ENCODE assay signal across 23 mouse cellular contexts in the genomic region with DNA sequence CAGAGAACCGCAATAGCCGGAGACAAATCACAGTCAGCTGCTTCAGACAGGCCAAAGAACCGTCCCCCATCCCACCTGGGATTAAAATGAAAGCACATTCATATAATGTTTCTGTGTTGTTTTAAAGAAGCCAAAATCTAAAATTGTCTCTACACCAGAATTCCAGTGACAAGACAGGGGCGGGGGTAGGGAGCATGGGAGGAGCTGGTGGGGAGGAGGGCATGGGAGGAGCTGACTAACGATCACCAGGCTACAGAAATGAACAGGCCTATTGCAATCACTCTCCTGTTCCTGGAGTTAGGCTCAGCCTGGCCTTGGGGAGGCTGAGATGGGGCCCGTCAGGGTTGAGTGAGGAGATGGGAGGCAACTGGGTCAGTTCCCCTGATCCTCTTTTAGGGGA.
DNase-seq lines count a peak whose midpoint lies in the region; ATAC-seq and TF ChIP-seq lines count a peak whose summit lies in the region.
"Had no signal": no experiment of that assay in that cellular context is flagged by ENCODE, and none has a peak within 500 bp of the region (broad histone marks: within the 10 kb centered on the region; RNA-seq: fewer than 3 reads in every experiment).

No protein-coding gene starts in this region.

- intact Hi-C loops in heart, adult 2 months (cut with DNase I): no loop called here

- 60% methylated on average over 6 of the region's 6 CpGs for WGBS in heart, embryonic 10.5 days
- 53% methylated on average over 6 of the region's 6 CpGs for WGBS in heart, adult 2 months
- WGBS in embryonic facial prominence, embryonic 13.5 days: 22% methylated on average over 6 of the region's 6 CpGs
- WGBS in limb, embryonic 13.5 days: 21% methylated on average over 6 of the region's 6 CpGs

- H3K79me2 ChIP-seq in heart, adult 2 months (replicated peaks; ENCODE audit: control insufficient read depth, insufficient read depth, low read length): no peaks in the 10 kb centered on the region

- TF ChIP-seq POLR2A in heart, adult 2 months (IDR thresholded peaks at IDR 0.05; ENCODE audit: insufficient read depth, low read depth, low read length): no peak

- no peak for DNase-seq in heart, embryonic 10.5 days (ENCODE audit: low spot score)
- no peak for DNase-seq in heart, adult 2 months
- peak; percentile 66 for DNase-seq in NIH3T3 (ENCODE audit: low read depth)
- DNase-seq in layer of hippocampus, postnatal 14 days (ENCODE audit: low spot score in 2 of 2): no peak
- no peak for DNase-seq in gastrocnemius, adult 18-20 months (ENCODE audit: low spot score)
- no peak for DNase-seq in lung, postnatal 36 days
- DNase-seq: adrenal gland, postnatal 25 days; cerebellum, adult 18-20 months; gastrocnemius, postnatal 36 days; heart, postnatal 10 days; kidney, adult 9 months; kidney, postnatal 25 days; layer of hippocampus, adult 9-11 months; lung, adult 18-20 months; right cerebral cortex, postnatal 4 days; thymus, postnatal 4 days had no signal

- ATAC-seq in embryonic facial prominence, embryonic 13.5 days (ENCODE audit: insufficient number of reproducible peaks, insufficient read depth, low FRiP score, low TSS enrichment, low read depth): no peak
- 0 out of 2 replicates have a peak, but pooled peaks have one; percentile 60 for ATAC-seq in limb, embryonic 13.5 days (ENCODE audit: low FRiP score, low read depth)
- ATAC-seq: intestine, embryonic 15.5 days had no signal

- no peak overlapping the region for H3K9ac ChIP-seq in heart, adult 2 months (ENCODE audit: low read depth, low read length)
- H3K9ac ChIP-seq in embryonic facial prominence, embryonic 13.5 days: peak overlapping the region; percentile 11; the same call in 1 of the 2 replicates
- H3K9ac ChIP-seq in limb, embryonic 13.5 days: no peak overlapping the region
- H3K9ac ChIP-seq: hindbrain, embryonic 15.5 days; intestine, embryonic 15.5 days had no signal

- peak overlapping the region; percentile 1; the same call in 1 of the 2 replicates for H3K4me2 ChIP-seq in embryonic facial prominence, embryonic 13.5 days
- H3K4me2 ChIP-seq in limb, embryonic 13.5 days (replicated peaks): no peak overlapping the region
- H3K4me2 ChIP-seq: heart, embryonic 11.5 days; hindbrain, embryonic 15.5 days; intestine, embryonic 15.5 days; liver, embryonic 11.5 days had no signal

- no peaks in the 10 kb centered on the region for H3K36me3 ChIP-seq in heart, embryonic 10.5 days
- no peaks in the 10 kb centered on the region for H3K36me3 ChIP-seq in heart, adult 2 months (ENCODE audit: control insufficient read depth, insufficient read depth, low read length)
- H3K36me3 ChIP-seq in embryonic facial prominence, embryonic 13.5 days: no peaks in the 10 kb centered on the region
- H3K36me3 ChIP-seq in limb, embryonic 13.5 days: no peaks in the 10 kb centered on the region
- H3K36me3 ChIP-seq: G1E; hindbrain, embryonic 15.5 days; intestine, embryonic 15.5 days had no signal

- no peak for TF ChIP-seq CTCF in heart, adult 2 months (IDR thresholded peaks at IDR 0.05)

- TF ChIP-seq EP300 in heart, adult 2 months (IDR thresholded peaks at IDR 0.05; ENCODE audit: insufficient read depth, low read depth, low read length): no peak

- H3K4me3 ChIP-seq in heart, embryonic 10.5 days: no peak overlapping the region
- H3K4me3 ChIP-seq in heart, adult 2 months: no peak overlapping the region
- no peak overlapping the region for H3K4me3 ChIP-seq in embryonic facial prominence, embryonic 13.5 days
- no peak overlapping the region for H3K4me3 ChIP-seq in limb, embryonic 13.5 days
- H3K4me3 ChIP-seq: hindbrain, embryonic 15.5 days; intestine, embryonic 15.5 days had no signal

- H3K9me3 ChIP-seq in heart, embryonic 10.5 days: no peaks in the 10 kb centered on the region
- no peaks in the 10 kb centered on the region for H3K9me3 ChIP-seq in embryonic facial prominence, embryonic 13.5 days
- H3K9me3 ChIP-seq in limb, embryonic 13.5 days: no peaks in the 10 kb centered on the region
- H3K9me3 ChIP-seq: G1E; hindbrain, embryonic 15.5 days; intestine, embryonic 15.5 days had no signal

- peaks cover 8% of the 10 kb centered on the region for H3K4me1 ChIP-seq in heart, embryonic 10.5 days
- no peaks in the 10 kb centered on the region for H3K4me1 ChIP-seq in heart, adult 2 months (ENCODE audit: control insufficient read depth, insufficient read depth, low read length)
- peaks cover 39% of the 10 kb centered on the region for H3K4me1 ChIP-seq in embryonic facial prominence, embryonic 13.5 days
- peaks cover 46% of the 10 kb centered on the region for H3K4me1 ChIP-seq in limb, embryonic 13.5 days

- H3K27me3 ChIP-seq in heart, embryonic 10.5 days (ENCODE audit: insufficient read depth, poor library complexity, severe bottlenecking): peaks cover 17% of the 10 kb centered on the region; the same call in 1 of the 2 replicates
- no peaks in the 10 kb centered on the region for H3K27me3 ChIP-seq in heart, adult 2 months (ENCODE audit: control insufficient read depth, insufficient read depth, low read length)
- H3K27me3 ChIP-seq in embryonic facial prominence, embryonic 13.5 days: no peaks in the 10 kb centered on the region
- H3K27me3 ChIP-seq in limb, embryonic 13.5 days: no peaks in the 10 kb centered on the region
- H3K27me3 ChIP-seq: hindbrain, embryonic 15.5 days; intestine, embryonic 15.5 days had no signal

- H3K27ac ChIP-seq in heart, embryonic 10.5 days: 0 out of 2 replicates have a peak overlapping the region, but pooled peaks have one; percentile 17
- H3K27ac ChIP-seq in heart, adult 2 months: no peak overlapping the region
- peak overlapping the region; percentile 81 for H3K27ac ChIP-seq in embryonic facial prominence, embryonic 13.5 days
- peak overlapping the region; percentile 69; the same call in 1 of the 2 replicates for H3K27ac ChIP-seq in limb, embryonic 13.5 days
- H3K27ac ChIP-seq: hindbrain, embryonic 15.5 days; intestine, embryonic 15.5 days had no signal
